In the genomic region with DNA sequence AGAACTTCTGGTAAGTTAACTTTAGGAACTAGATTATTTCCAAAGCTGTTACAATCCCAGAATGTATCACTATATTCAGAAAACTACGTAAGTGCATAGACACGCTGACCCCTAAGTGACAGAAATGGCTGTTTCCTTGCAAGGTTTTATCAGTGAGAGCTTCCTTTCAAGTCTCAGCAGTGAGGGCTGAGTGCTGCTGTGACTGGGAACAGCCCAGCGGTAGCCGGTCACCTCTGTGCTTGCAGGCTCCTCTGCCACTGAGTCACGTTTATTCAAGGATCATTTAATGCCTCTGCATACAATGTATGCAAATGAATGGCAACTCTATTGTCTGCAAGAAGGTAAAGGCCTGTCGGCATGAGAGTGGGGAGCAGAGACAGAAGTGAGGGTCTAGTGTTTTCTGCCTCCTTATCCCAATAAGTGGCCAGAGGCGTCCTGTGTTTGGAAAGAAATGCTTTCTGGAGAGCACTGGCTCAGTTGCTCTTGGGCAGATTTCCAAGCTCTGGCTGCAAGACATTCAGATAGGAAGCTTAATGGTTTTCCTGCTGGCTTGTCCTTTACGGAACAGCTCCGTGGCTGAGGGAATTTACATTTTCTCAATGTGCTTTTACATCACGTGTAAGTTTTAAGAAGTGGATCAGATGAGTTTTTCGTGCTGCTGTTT, we compare ENCODE assay signal across 10 mouse cellular contexts. TPM values are rescaled to one million over a fixed set of nuclear protein-coding genes. Genes with fewer than 3 reads are reported as not detected.
DNase-seq lines count a peak whose midpoint lies in the region; ATAC-seq lines count a peak whose summit lies in the region.
"Had no signal": no experiment of that assay in that cellular context is flagged by ENCODE, and none has a peak within 500 bp of the region (broad histone marks: within the 10 kb centered on the region; RNA-seq: fewer than 3 reads in every experiment).

No protein-coding gene starts in this region.

- H3K27ac ChIP-seq in forebrain, embryonic 13.5 days: peak overlapping the region; percentile 41; the same call in 1 of the 2 replicates
- H3K27ac ChIP-seq in forebrain, embryonic 10.5 days: no peak overlapping the region
- peak overlapping the region; percentile 82 for H3K27ac ChIP-seq in heart, embryonic 15.5 days
- H3K27ac ChIP-seq in neural tube, embryonic 15.5 days (replicated peaks): no peak overlapping the region
- H3K27ac ChIP-seq: macrophage had no signal

- no peak for ATAC-seq in forebrain, embryonic 13.5 days
- ATAC-seq in heart, embryonic 15.5 days (replicated peaks; ENCODE audit: insufficient number of reproducible peaks, insufficient read depth, low FRiP score, low read depth): peak; percentile 80
- ATAC-seq in neural tube, embryonic 15.5 days (ENCODE audit: low FRiP score): peak; percentile 27; the same call in 1 of the 2 replicates
- ATAC-seq in erythroid progenitor cell, adult 5-6 weeks (replicated peaks; ENCODE audit: low FRiP score, poor library complexity, severe bottlenecking): no peak

- no peaks in the 10 kb centered on the region for H3K27me3 ChIP-seq in forebrain, embryonic 13.5 days
- H3K27me3 ChIP-seq in forebrain, embryonic 10.5 days (ENCODE audit: poor library complexity, severe bottlenecking): no peaks in the 10 kb centered on the region
- no peaks in the 10 kb centered on the region for H3K27me3 ChIP-seq in heart, embryonic 15.5 days
- H3K27me3 ChIP-seq in neural tube, embryonic 15.5 days (replicated peaks): no peaks in the 10 kb centered on the region

- no peaks in the 10 kb centered on the region for H3K9me3 ChIP-seq in forebrain, embryonic 13.5 days (replicated peaks)
- no peaks in the 10 kb centered on the region for H3K9me3 ChIP-seq in forebrain, embryonic 10.5 days
- H3K9me3 ChIP-seq in heart, embryonic 15.5 days (replicated peaks): no peaks in the 10 kb centered on the region
- no peaks in the 10 kb centered on the region for H3K9me3 ChIP-seq in neural tube, embryonic 15.5 days (replicated peaks)

- peaks cover 30% of the 10 kb centered on the region for H3K4me1 ChIP-seq in forebrain, embryonic 13.5 days
- peaks cover 6% of the 10 kb centered on the region for H3K4me1 ChIP-seq in forebrain, embryonic 10.5 days
- H3K4me1 ChIP-seq in heart, embryonic 15.5 days (replicated peaks): peaks cover 5% of the 10 kb centered on the region
- H3K4me1 ChIP-seq in neural tube, embryonic 15.5 days: peaks cover 5% of the 10 kb centered on the region; the same call in 1 of the 2 replicates

- no peaks in the 10 kb centered on the region for H3K36me3 ChIP-seq in forebrain, embryonic 13.5 days (ENCODE audit: poor library complexity, severe bottlenecking)
- H3K36me3 ChIP-seq in forebrain, embryonic 10.5 days (replicated peaks): no peaks in the 10 kb centered on the region
- no peaks in the 10 kb centered on the region for H3K36me3 ChIP-seq in heart, embryonic 15.5 days
- H3K36me3 ChIP-seq in neural tube, embryonic 15.5 days: no peaks in the 10 kb centered on the region

- no peak overlapping the region for H3K4me3 ChIP-seq in forebrain, embryonic 13.5 days
- H3K4me3 ChIP-seq in forebrain, embryonic 10.5 days: no peak overlapping the region
- peak overlapping the region; percentile 15; the same call in 1 of the 2 replicates for H3K4me3 ChIP-seq in heart, embryonic 15.5 days
- no peak overlapping the region for H3K4me3 ChIP-seq in neural tube, embryonic 15.5 days (replicated peaks)

- peak overlapping the region; percentile 15; the same call in 1 of the 2 replicates for H3K4me2 ChIP-seq in forebrain, embryonic 13.5 days
- H3K4me2 ChIP-seq in heart, embryonic 15.5 days: peak overlapping the region; percentile 53
- no peak overlapping the region for H3K4me2 ChIP-seq in neural tube, embryonic 15.5 days

- WGBS in forebrain, embryonic 13.5 days: 22% methylated on average over 11 of the region's 11 CpGs
- WGBS in forebrain, embryonic 10.5 days: 43% methylated on average over 11 of the region's 11 CpGs
- WGBS in heart, embryonic 15.5 days: 11% methylated on average over 11 of the region's 11 CpGs
- 25% methylated on average over 11 of the region's 11 CpGs for WGBS in neural tube, embryonic 15.5 days

- no peak overlapping the region for H3K9ac ChIP-seq in forebrain, embryonic 13.5 days
- H3K9ac ChIP-seq in heart, embryonic 15.5 days: no peak overlapping the region
- H3K9ac ChIP-seq in neural tube, embryonic 15.5 days (replicated peaks): no peak overlapping the region

- no peak for DNase-seq in forebrain, embryonic 10.5 days (ENCODE audit: extremely low spot score, low spot score)
- DNase-seq in ovary, postnatal 14 days (ENCODE audit: low spot score): peak; percentile 13
- DNase-seq in ovary, postnatal 10 days (ENCODE audit: low spot score): no peak
- no peak for DNase-seq in embryo, embryonic 10 days (ENCODE audit: low spot score)
- DNase-seq: right cerebral cortex, postnatal 14 days had no signal

RNA-seq across cellular contexts. Expression of a gene that starts 43.7 kb away (rescaled TPM):
- polyA plus RNA-seq in forebrain, embryonic 13.5 days (2015; fragmentation: Nextera tagmentation; extraction: Ambion mirVana): 21.0 and 22.3 TPM in 2 replicates
- 9.5 and 10.5 TPM in 2 replicates for polyA plus RNA-seq in forebrain, embryonic 10.5 days (2016; fragmentation: Nextera tagmentation; extraction: Ambion mirVana)
- polyA plus RNA-seq in heart, embryonic 15.5 days (2015; fragmentation: Nextera tagmentation; extraction: Ambion mirVana): 7.7 and 9.8 TPM in 2 replicates
- 18.6 and 21.8 TPM in 2 replicates for polyA plus RNA-seq in neural tube, embryonic 15.5 days (2015; fragmentation: Nextera tagmentation; extraction: Ambion mirVana)
- 14.7 and 20.2 TPM in 2 replicates for total RNA-seq in erythroid progenitor cell, adult 5-6 weeks (2015; ENCODE audit: low replicate concordance)
- 12.6 and 16.7 TPM in 2 replicates for total RNA-seq in erythroid progenitor cell, adult 5-6 weeks (2017; ENCODE audit: low replicate concordance)

Comparison
In these comparisons a context has a peak if more than half of its experiments do, and no peak if none do; other contexts are left out.
1. H3K27ac ChIP-seq: peak in forebrain, embryonic 13.5 days (single experiment) and heart, embryonic 15.5 days (single experiment); none in forebrain, embryonic 10.5 days (single experiment) and neural tube, embryonic 15.5 days (single experiment).
2. ATAC-seq: peak in heart, embryonic 15.5 days (single experiment) and neural tube, embryonic 15.5 days (single experiment); none in forebrain, embryonic 13.5 days (single experiment) and erythroid progenitor cell, adult 5-6 weeks (single experiment).